Mouse (Mus musculus) forebrain, postnatal 0 days (tissue): ENCODE measurements around the gene Kcnh4. TPM values are rescaled to one million over a fixed set of nuclear protein-coding genes. Genes with fewer than 3 reads are reported as not detected.

Experiments used
- ATAC-seq: fragments of 200-750 bp; cut with Nextera tagmentation; 2 replicates; pipeline ENCODE4 v1.8.0; 2017; ENCODE audit warnings: mild to moderate bottlenecking, moderate library complexity
- DNase-seq: peaks from one replicate; pipeline ENCODE4 v3.0.0-alpha.2; 2015
- H3K27ac ChIP-seq: fragments of 300-500 bp; sonication (generic); 2 replicates; pipeline ENCODE4 v1.5.1; 2014; ENCODE audit warnings: low read depth, mild to moderate bottlenecking, antibody characterized with exemption, low read length, moderate library complexity, mixed read lengths
- H3K27me3 ChIP-seq: fragments of 300-500 bp; sonication (generic); 2 replicates; pipeline ENCODE4 v1.6.1; 2014; ENCODE audit warnings: mild to moderate bottlenecking, low read length, mixed read lengths; ENCODE audit not compliant: insufficient read depth
- H3K36me3 ChIP-seq: fragments of 300-500 bp; sonication (generic); 2 replicates; pipeline ENCODE4 v1.6.1; 2014; ENCODE audit warnings: mild to moderate bottlenecking, moderate library complexity; ENCODE audit not compliant: insufficient read depth
- H3K4me1 ChIP-seq: fragments of 300-500 bp; sonication (generic); 2 replicates; pipeline ENCODE4 v1.6.1; 2014; ENCODE audit warnings: antibody characterized with exemption; ENCODE audit not compliant: insufficient read depth
- H3K4me2 ChIP-seq: fragments of 300-500 bp; sonication (generic); 2 replicates; pipeline ENCODE4 v1.6.1; 2014; ENCODE audit warnings: low read depth, mild to moderate bottlenecking, moderate library complexity
- H3K4me3 ChIP-seq: fragments of 300-500 bp; sonication (generic); 2 replicates; pipeline ENCODE4 v1.5.1; 2014; ENCODE audit warnings: low read depth, low read length, mixed read lengths
- H3K9ac ChIP-seq: fragments of 300-500 bp; sonication (generic); 2 replicates; pipeline ENCODE4 v1.6.1; 2014; ENCODE audit warnings: mild to moderate bottlenecking
- H3K9me3 ChIP-seq: fragments of 300-500 bp; sonication (generic); 2 replicates; pipeline ENCODE4 v1.6.1; 2016; ENCODE audit warnings: low read length
- CTCF ChIP-seq: sonication (generic); IDR thresholded peaks from 2 replicates; pipeline ENCODE4 v1.5.1; 2016; ENCODE audit warnings: antibody characterized with exemption, control low read depth, low read depth
- WGBS: fragments of 180-500 bp; shearing (Covaris S2); extraction: QIAGEN DNeasy Blood & Tissue Kit; methylation state at CpG from one replicate; pipeline ENCODE4 v1.1.7; 2014; 5-methylcytosine and 5-hydroxymethylcytosine counted together
- polyA plus RNA-seq: library from polyadenylated mRNA; unstranded; fragments of >200 nt; fragmentation: Nextera tagmentation; extraction: Ambion mirVana; gene quantifications from 2 replicates; pipeline ENCODE4 v1.2.1, GENCODE M21; 2015
- total RNA-seq: library from RNA; depleted of rRNA; stranded (reverse); fragments of >200 nt; gene quantifications from 2 replicates; pipeline ENCODE4 v1.2.3, GENCODE M21; 2014; rRNA removed

The Kcnh4 gene
- total and polyA plus RNA-seq, 2 experiments from 2014 or later, result 4.4 to 12.3 TPM

DNA sequence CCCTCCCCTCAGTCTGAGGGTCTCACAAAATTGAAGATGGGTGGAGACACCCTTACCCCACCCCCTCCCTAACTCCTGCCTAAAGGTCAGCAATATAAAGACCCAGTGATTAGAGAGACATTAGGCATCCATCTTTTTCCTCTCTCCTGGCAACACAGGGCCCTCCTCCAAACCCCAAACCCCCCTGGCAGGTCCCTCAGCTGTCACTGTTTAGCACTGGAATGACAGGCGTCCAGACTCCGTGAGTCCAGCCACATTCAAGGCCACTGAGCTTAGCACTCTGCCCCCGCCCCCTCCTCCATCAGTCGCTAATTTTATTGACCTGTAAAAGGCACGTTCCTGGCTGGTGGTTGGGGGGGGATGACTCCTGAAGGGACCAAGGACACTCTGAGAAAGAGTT lies 66.6 kb downstream of the Kcnh4 start:
- no peak for TF ChIP-seq CTCF
- H3K4me3 ChIP-seq, result no peak overlapping the region
- peaks cover 3% of the 10 kb centered on the region for H3K27me3 ChIP-seq
- no peak for DNase-seq
- no peaks in the 10 kb centered on the region for H3K36me3 ChIP-seq
- no peaks in the 10 kb centered on the region for H3K4me1 ChIP-seq
- no peak overlapping the region for H3K27ac ChIP-seq
- ATAC-seq, result no peak
- no peak overlapping the region for H3K4me2 ChIP-seq
- 30% methylated on average over 5 of the region's 5 CpGs for WGBS
- no peak overlapping the region for H3K9ac ChIP-seq
- H3K9me3 ChIP-seq, result no peaks in the 10 kb centered on the region

DNA sequence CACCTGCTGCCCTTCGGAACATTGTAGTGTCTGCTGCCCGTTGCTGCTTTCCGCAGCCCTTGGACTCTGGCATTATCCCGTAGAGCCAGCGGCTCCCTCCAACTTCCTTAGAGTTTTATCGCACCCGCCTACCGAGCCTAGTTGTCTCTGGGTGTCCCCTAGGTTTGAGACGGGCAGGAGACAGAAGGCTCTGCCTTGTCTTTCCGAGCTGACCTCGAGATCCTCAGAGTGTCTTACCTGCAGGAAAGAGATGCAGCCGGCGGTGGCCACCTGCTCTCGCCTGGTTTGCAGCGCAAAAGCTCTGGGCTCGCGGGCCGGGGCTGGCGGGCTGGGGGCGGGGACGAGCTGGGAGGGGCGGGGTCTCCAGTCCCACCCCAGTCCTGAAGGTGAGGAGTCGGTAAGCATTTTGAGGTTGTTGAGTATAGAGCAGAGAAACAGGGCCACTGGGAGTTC lies 67.6 kb downstream of the Kcnh4 start, which contains the start of gene Zfp385c:
Gene Zfp385c (minus strand): TSS at position 292 of the 453 bp plus-strand sequence.
- no peak for ATAC-seq
- no peak within 1 kb of the TSS for H3K9ac ChIP-seq
- no peak within 1 kb of the TSS for H3K27ac ChIP-seq
- peaks cover 3% of the 10 kb centered on the region for H3K27me3 ChIP-seq
- H3K4me3 ChIP-seq, result peak within 1 kb of the TSS; percentile 1; the same call in 1 of the 2 replicates
- no peaks in the 10 kb centered on the region for H3K36me3 ChIP-seq
- peak within 1 kb of the TSS; percentile 47 for H3K4me2 ChIP-seq
- DNase-seq, result no peak
- TF ChIP-seq CTCF, result no peak
- no peaks in the 10 kb centered on the region for H3K4me1 ChIP-seq
- H3K9me3 ChIP-seq, result no peaks in the 10 kb centered on the region
- 2% methylated on average over 23 of the region's 23 CpGs for WGBS

DNA sequence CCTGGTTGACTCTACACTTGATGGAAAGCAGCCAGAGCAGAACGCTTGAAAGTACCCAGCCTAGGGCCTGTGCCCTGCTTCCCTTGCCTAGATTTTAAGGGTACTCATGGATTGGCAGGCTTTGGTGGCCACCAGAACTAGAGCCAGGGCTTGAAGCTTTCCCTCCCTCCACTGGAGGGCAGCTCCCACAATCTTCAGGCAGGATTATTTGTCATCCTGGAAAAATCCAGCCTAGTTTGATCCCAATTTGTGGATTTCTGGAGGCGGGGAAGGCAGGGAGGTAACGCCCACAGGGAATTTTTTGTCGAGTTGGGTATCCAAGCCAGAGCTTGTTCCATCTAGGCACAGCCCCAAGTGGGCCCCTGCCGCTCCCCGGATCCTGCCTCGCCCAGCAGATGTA lies 69.4 kb downstream of the Kcnh4 start:
- Histone ChIP-seq H3K9ac (no peak overlapping the region), H3K27me3 (peaks cover 3% of the 10 kb centered on the region), H3K4me1 (no peaks in the 10 kb centered on the region), H3K36me3 (no peaks in the 10 kb centered on the region), H3K4me2 (no peak overlapping the region), H3K4me3 (no peak overlapping the region), H3K27ac (no peak overlapping the region), H3K9me3 (no peaks in the 10 kb centered on the region)
- ATAC-seq (no peak), DNase-seq (no peak)
- 72% methylated on average over 7 of the region's 7 CpGs for WGBS
- TF ChIP-seq CTCF, result no peak

Other genes starting within 250 kb of the Kcnh4 start
- gene Acly, start 231.9 kb downstream of the Kcnh4 start, total RNA-seq, result 199 and 203 TPM in 2 replicates
- gene Acly, start 231.9 kb downstream of the Kcnh4 start, polyA plus RNA-seq, result 89.9 and 109 TPM in 2 replicates
- gene Ttc25, start 214.3 kb downstream of the Kcnh4 start, total RNA-seq, result 1.2 and 2.2 TPM in 2 replicates
- 1.1 and 1.8 TPM in 2 replicates for gene Ttc25, start 214.3 kb downstream of the Kcnh4 start, polyA plus RNA-seq
- gene Cnp, start 185.0 kb downstream of the Kcnh4 start, total RNA-seq, result 37.3 and 41.5 TPM in 2 replicates
- 44.8 and 56.2 TPM in 2 replicates for gene Cnp, start 185.0 kb downstream of the Kcnh4 start, polyA plus RNA-seq
- gene Nkiras2, start 140.7 kb downstream of the Kcnh4 start, total RNA-seq, result 83.0 and 100 TPM in 2 replicates
- 81.1 and 81.4 TPM in 2 replicates for gene Nkiras2, start 140.7 kb downstream of the Kcnh4 start, polyA plus RNA-seq
- gene Dnajc7, start 139.8 kb downstream of the Kcnh4 start, total RNA-seq, result 104 and 111 TPM in 2 replicates
- gene Dnajc7, start 139.8 kb downstream of the Kcnh4 start, polyA plus RNA-seq, result 232 and 248 TPM in 2 replicates
- gene Zfp385c, start 67.5 kb downstream of the Kcnh4 start, total RNA-seq, result 1.7 and 2.0 TPM in 2 replicates
- 0.40 and 1.0 TPM in 2 replicates for gene Zfp385c, start 67.5 kb downstream of the Kcnh4 start, polyA plus RNA-seq
- gene Dhx58, start 55.7 kb downstream of the Kcnh4 start, total RNA-seq, result 0.69 and 2.3 TPM in 2 replicates
- 1.0 and 1.5 TPM in 2 replicates for gene Dhx58, start 55.7 kb downstream of the Kcnh4 start, polyA plus RNA-seq
- 41.9 and 42.8 TPM in 2 replicates for gene Kat2a, start 47.5 kb downstream of the Kcnh4 start, total RNA-seq
- 59.9 and 67.0 TPM in 2 replicates for gene Kat2a, start 47.5 kb downstream of the Kcnh4 start, polyA plus RNA-seq
- not detected in 2 replicates for gene Hspb9, start 46.1 kb downstream of the Kcnh4 start, total RNA-seq
- gene Hspb9, start 46.1 kb downstream of the Kcnh4 start, polyA plus RNA-seq, result 0.21 and 0.22 TPM in 2 replicates
- gene Rab5c, start 21.7 kb downstream of the Kcnh4 start, total RNA-seq, result 208 and 211 TPM in 2 replicates
- gene Rab5c, start 21.7 kb downstream of the Kcnh4 start, polyA plus RNA-seq, result 34.9 and 37.8 TPM in 2 replicates
- gene Hcrt, start 3.0 kb upstream of the Kcnh4 start, total RNA-seq, result 1.8 and 7.1 TPM in 2 replicates
- 2.6 and 8.0 TPM in 2 replicates for gene Hcrt, start 3.0 kb upstream of the Kcnh4 start, polyA plus RNA-seq
- gene Ghdc, start 11.0 kb upstream of the Kcnh4 start, total RNA-seq, result 6.1 and 7.3 TPM in 2 replicates
- gene Ghdc, start 11.0 kb upstream of the Kcnh4 start, polyA plus RNA-seq, result 1.8 and 4.4 TPM in 2 replicates
- 17.8 and 22.6 TPM in 2 replicates for gene Stat5b, start 90.8 kb upstream of the Kcnh4 start, total RNA-seq
- gene Stat5b, start 90.8 kb upstream of the Kcnh4 start, polyA plus RNA-seq, result 4.9 and 8.8 TPM in 2 replicates
- gene Stat5a, start 99.4 kb upstream of the Kcnh4 start, total RNA-seq, result 2.0 and 2.6 TPM in 2 replicates
- 1.1 and 1.6 TPM in 2 replicates for gene Stat5a, start 99.4 kb upstream of the Kcnh4 start, polyA plus RNA-seq
- gene Stat3, start 179.6 kb upstream of the Kcnh4 start, total RNA-seq, result 29.4 and 42.5 TPM in 2 replicates
- gene Stat3, start 179.6 kb upstream of the Kcnh4 start, polyA plus RNA-seq, result 20.5 and 31.2 TPM in 2 replicates
- 14.8 and 22.7 TPM in 2 replicates for gene Cavin1, start 210.9 kb upstream of the Kcnh4 start, total RNA-seq
- 36.7 and 38.3 TPM in 2 replicates for gene Cavin1, start 210.9 kb upstream of the Kcnh4 start, polyA plus RNA-seq
- 132 and 179 TPM in 2 replicates for gene Atp6v0a1, start 249.5 kb upstream of the Kcnh4 start, total RNA-seq
- gene Atp6v0a1, start 249.5 kb upstream of the Kcnh4 start, polyA plus RNA-seq, result 121 and 162 TPM in 2 replicates